Mouse (Mus musculus) neural tube, embryonic 13.5 days (tissue): ENCODE data around the gene Kcng3. TPM values are rescaled to one million over a fixed set of nuclear protein-coding genes. Genes with fewer than 3 reads are reported as not detected.

Experiments used
- ATAC-seq: fragments of 200-750 bp; cut with Nextera tagmentation; 2 replicates; pipeline ENCODE4 v1.8.0; 2017; ENCODE audit warnings: low read depth, mild to moderate bottlenecking, moderate TSS enrichment, moderate library complexity
- H3K27ac ChIP-seq: fragments of 300-500 bp; sonication (generic); replicated peaks from 2 replicates; pipeline ENCODE4 v1.5.1; 2015; ENCODE audit warnings: moderate library complexity, mild to moderate bottlenecking, inconsistent platforms
- H3K27me3 ChIP-seq: fragments of 300-500 bp; sonication (generic); 2 replicates; pipeline ENCODE4 v1.6.1; 2015; ENCODE audit warnings: mild to moderate bottlenecking, inconsistent platforms
- H3K36me3 ChIP-seq: fragments of 300-500 bp; sonication (generic); 2 replicates; pipeline ENCODE4 v1.6.1; 2015; ENCODE audit warnings: mild to moderate bottlenecking, inconsistent platforms
- H3K4me1 ChIP-seq: fragments of 300-500 bp; sonication (generic); replicated peaks from 2 replicates; pipeline ENCODE4 v1.6.1; 2015; ENCODE audit warnings: inconsistent platforms
- H3K4me2 ChIP-seq: fragments of 300-500 bp; sonication (generic); 2 replicates; pipeline ENCODE4 v1.6.1; 2015; ENCODE audit warnings: inconsistent platforms, mild to moderate bottlenecking, moderate library complexity
- H3K4me3 ChIP-seq: fragments of 300-500 bp; sonication (generic); 2 replicates; pipeline ENCODE4 v1.5.1; 2015; ENCODE audit warnings: mild to moderate bottlenecking, inconsistent platforms
- H3K9ac ChIP-seq: fragments of 300-500 bp; sonication (generic); 2 replicates; pipeline ENCODE4 v1.6.1; 2015; ENCODE audit warnings: moderate library complexity, mild to moderate bottlenecking, inconsistent platforms
- H3K9me3 ChIP-seq: fragments of 300-500 bp; sonication (generic); 2 replicates; pipeline ENCODE4 v1.6.1; 2016; ENCODE audit warnings: inconsistent platforms
- WGBS: fragments of 180-500 bp; shearing (Covaris S2); methylation state at CpG from one replicate; pipeline ENCODE4 v1.1.7; 2015; 5-methylcytosine and 5-hydroxymethylcytosine counted together
- polyA plus RNA-seq: library from polyadenylated mRNA; unstranded; fragments of >200 nt; fragmentation: Nextera tagmentation; extraction: Ambion mirVana; gene quantifications from 2 replicates; pipeline ENCODE4 v1.2.1, GENCODE M21; 2015

The Kcng3 gene
- polyA plus RNA-seq, 1 experiment from 2014 or later, result not detected

GRCm38 (mm10) chr17:83609532-83609931 is 22.2 kb downstream of the Kcng3 start:
- Histone ChIP-seq H3K27ac (no peak overlapping the region), H3K27me3 (no peaks in the 10 kb centered on the region), H3K4me3 (no peak overlapping the region), H3K36me3 (no peaks in the 10 kb centered on the region), H3K4me1 (0 out of 2 replicates have a peak, but pooled peaks cover 4% of the 10 kb centered on the region), H3K4me2 (no peak overlapping the region), H3K9me3 (0 out of 2 replicates have a peak, but pooled peaks cover 4% of the 10 kb centered on the region), H3K9ac (no peak overlapping the region)
- 77% methylated on average over 4 of the region's 4 CpGs for WGBS
- ATAC-seq, result no peak; the same call in 1 of the 2 replicates

GRCm38 (mm10) chr17:83600976-83601375 is 30.7 kb downstream of the Kcng3 start:
- H3K27me3 ChIP-seq, result no peaks in the 10 kb centered on the region
- H3K9me3 ChIP-seq, result 0 out of 2 replicates have a peak, but pooled peaks cover 4% of the 10 kb centered on the region
- H3K9ac ChIP-seq, result no peak overlapping the region
- no peaks in the 10 kb centered on the region for H3K4me1 ChIP-seq
- H3K4me3 ChIP-seq, result no peak overlapping the region
- H3K4me2 ChIP-seq, result no peak overlapping the region
- no peaks in the 10 kb centered on the region for H3K36me3 ChIP-seq
- no peak for ATAC-seq
- H3K27ac ChIP-seq, result no peak overlapping the region
- 93% methylated on average over 12 of the region's 12 CpGs for WGBS

GRCm38 (mm10) chr17:83595966-83596365 is 35.7 kb downstream of the Kcng3 start:
- Histone ChIP-seq H3K27me3 (no peaks in the 10 kb centered on the region), H3K4me1 (no peaks in the 10 kb centered on the region), H3K9ac (no peak overlapping the region), H3K27ac (no peak overlapping the region), H3K9me3 (no peaks in the 10 kb centered on the region), H3K36me3 (no peaks in the 10 kb centered on the region), H3K4me3 (no peak overlapping the region), H3K4me2 (no peak overlapping the region)
- ATAC-seq, result no peak
- 88% methylated on average over 7 of the region's 7 CpGs for WGBS

DNA sequence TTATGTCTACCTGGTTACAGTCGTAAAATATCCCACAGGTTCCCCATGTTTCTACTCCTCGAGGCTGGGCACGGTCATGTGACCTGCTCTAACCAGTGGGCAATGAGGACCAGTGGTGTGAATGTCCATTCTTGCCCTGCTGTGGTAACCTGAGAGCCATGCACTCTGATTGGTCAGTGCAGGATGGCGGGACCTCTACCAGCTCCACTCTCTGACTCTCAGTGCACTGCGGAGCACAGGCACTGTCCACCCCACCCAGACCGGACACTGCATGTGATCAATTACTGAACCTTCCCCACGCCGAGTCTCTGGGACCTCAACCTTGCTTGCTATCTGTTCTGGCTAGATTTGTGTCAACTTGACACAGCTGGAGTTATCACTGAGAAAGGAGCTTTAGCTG is 37.2 kb downstream of the Kcng3 start:
- no peaks in the 10 kb centered on the region for H3K36me3 ChIP-seq
- no peaks in the 10 kb centered on the region for H3K27me3 ChIP-seq
- 87% methylated on average over 8 of the region's 8 CpGs for WGBS

DNA sequence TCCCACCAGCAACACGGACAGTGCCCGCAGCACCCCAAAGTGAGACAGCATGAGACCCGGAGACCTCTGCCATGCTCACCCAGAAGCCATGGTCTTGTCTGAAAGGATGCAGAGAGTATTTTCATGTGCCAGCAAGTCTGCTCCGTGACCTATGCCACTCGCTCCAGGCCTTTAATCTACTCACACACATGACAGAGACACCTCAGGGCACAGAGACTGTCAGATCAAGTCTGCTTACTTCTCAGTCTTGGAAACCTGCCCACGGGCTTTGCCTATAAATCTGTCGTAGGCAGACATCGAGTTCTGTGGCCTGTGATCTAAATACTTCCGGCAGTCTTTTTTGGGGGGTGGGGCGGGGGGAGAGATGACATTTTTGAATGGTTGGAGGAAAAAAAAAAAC is 38.3 kb downstream of the Kcng3 start:
- no peaks in the 10 kb centered on the region for H3K36me3 ChIP-seq
- H3K9ac ChIP-seq, result no peak overlapping the region
- H3K4me2 ChIP-seq, result no peak overlapping the region
- no peak overlapping the region for H3K27ac ChIP-seq
- H3K9me3 ChIP-seq, result no peaks in the 10 kb centered on the region
- WGBS, result 69% methylated on average over 10 of the region's 10 CpGs
- H3K4me1 ChIP-seq, result no peaks in the 10 kb centered on the region
- no peak overlapping the region for H3K4me3 ChIP-seq
- H3K27me3 ChIP-seq, result no peaks in the 10 kb centered on the region
- no peak for ATAC-seq

More for the DNA sequence above, 37.2 kb downstream of the Kcng3 start:
- no peak overlapping the region for H3K4me3 ChIP-seq
- ATAC-seq, result no peak
- H3K4me1 ChIP-seq, result no peaks in the 10 kb centered on the region
- no peak overlapping the region for H3K4me2 ChIP-seq
- no peak overlapping the region for H3K27ac ChIP-seq
- H3K9me3 ChIP-seq, result no peaks in the 10 kb centered on the region
- H3K9ac ChIP-seq, result no peak overlapping the region

DNA sequence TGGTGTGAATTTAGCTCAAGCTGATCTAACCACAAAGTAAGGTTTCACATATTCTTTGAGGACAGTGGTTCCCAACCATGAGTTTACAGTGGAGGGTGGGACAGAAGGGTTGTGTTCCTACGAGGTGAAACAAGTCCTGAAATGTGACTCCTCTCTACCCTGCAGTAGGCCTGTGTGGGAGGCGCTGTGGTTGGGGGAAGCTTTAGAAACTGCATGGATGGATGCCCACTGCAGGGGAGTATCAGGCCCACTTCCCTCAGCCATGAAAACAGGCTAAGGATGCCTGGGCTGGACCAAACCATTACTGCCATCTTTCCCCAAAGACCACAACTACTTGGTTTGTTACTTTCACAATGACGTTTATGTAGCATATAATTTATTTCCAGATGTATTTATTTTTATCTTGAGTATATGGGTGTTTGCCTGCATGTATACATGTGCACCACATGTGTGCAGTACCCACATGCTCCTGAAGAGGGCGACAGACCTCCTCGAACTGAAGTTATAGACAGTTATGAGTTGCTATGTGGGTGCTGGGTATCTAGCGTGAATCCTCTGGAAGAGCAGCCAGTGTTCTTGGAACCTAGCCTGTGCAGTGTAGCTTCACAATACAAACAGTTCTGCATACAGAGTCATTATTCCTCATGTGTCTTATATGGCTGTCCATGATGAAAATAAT is 42.9 kb downstream of the Kcng3 start:
- no peak for ATAC-seq
- H3K4me1 ChIP-seq, result no peaks in the 10 kb centered on the region

DNA sequence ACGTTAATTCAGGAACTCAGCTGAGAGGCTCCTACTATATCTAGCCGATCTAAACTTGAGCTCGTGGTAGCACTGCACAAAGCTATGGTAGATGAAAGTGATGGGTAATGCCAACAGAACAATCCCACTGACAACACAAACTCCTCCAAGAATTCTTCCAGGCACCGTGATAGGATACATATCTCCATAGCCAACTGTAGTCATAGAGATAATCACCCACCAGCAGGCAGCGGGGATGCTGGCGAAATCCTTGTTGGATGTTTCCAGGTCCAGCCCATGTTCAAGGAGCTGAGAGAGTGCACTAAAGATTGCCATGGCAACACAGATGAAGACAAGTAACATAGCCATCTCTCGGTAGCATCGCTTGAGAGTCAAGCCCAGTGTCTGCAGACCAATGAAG is 44.0 kb downstream of the Kcng3 start:
- Histone ChIP-seq H3K36me3 (no peaks in the 10 kb centered on the region), H3K27me3 (no peaks in the 10 kb centered on the region), H3K4me1 (no peaks in the 10 kb centered on the region), H3K4me2 (no peak overlapping the region), H3K27ac (no peak overlapping the region), H3K4me3 (no peak overlapping the region), H3K9me3 (no peaks in the 10 kb centered on the region), H3K9ac (no peak overlapping the region)
- WGBS, result 91% methylated on average over 8 of the region's 8 CpGs
- no peak for ATAC-seq

More for the DNA sequence above, 42.9 kb downstream of the Kcng3 start:
- 82% methylated on average over 6 of the region's 6 CpGs for WGBS
- no peaks in the 10 kb centered on the region for H3K36me3 ChIP-seq
- H3K27me3 ChIP-seq, result no peaks in the 10 kb centered on the region
- no peak overlapping the region for H3K4me3 ChIP-seq
- H3K9me3 ChIP-seq, result no peaks in the 10 kb centered on the region
- no peak overlapping the region for H3K9ac ChIP-seq
- no peak overlapping the region for H3K4me2 ChIP-seq
- H3K27ac ChIP-seq, result no peak overlapping the region

- no peak for ATAC-seq
- WGBS, result 88% methylated on average over 2 of the region's 2 CpGs
- Histone ChIP-seq H3K27ac (no peak overlapping the region), H3K27me3 (no peaks in the 10 kb centered on the region), H3K9me3 (no peaks in the 10 kb centered on the region), H3K4me2 (no peak overlapping the region), H3K4me3 (no peak overlapping the region), H3K9ac (no peak overlapping the region), H3K4me1 (no peaks in the 10 kb centered on the region), H3K36me3 (no peaks in the 10 kb centered on the region)
Observed at GRCm38 (mm10) chr17:83582585-83582984, 49.1 kb downstream of the Kcng3 start.

GRCm38 (mm10) chr17:83580734-83581133 is 51.0 kb downstream of the Kcng3 start:
- ATAC-seq, result no peak

GRCm38 (mm10) chr17:83576810-83577371 is 54.8 kb downstream of the Kcng3 start:
- H3K4me1 ChIP-seq, result 0 out of 2 replicates have a peak, but pooled peaks cover 4% of the 10 kb centered on the region
- no peak overlapping the region for H3K4me2 ChIP-seq
- WGBS, result 96% methylated on average over 11 of the region's 11 CpGs

More at GRCm38 (mm10) chr17:83580734-83581133, 51.0 kb downstream of the Kcng3 start:
- Histone ChIP-seq H3K4me3 (no peak overlapping the region), H3K4me1 (no peaks in the 10 kb centered on the region), H3K27ac (no peak overlapping the region), H3K4me2 (no peak overlapping the region), H3K9ac (no peak overlapping the region), H3K9me3 (no peaks in the 10 kb centered on the region), H3K36me3 (no peaks in the 10 kb centered on the region), H3K27me3 (no peaks in the 10 kb centered on the region)
- 93% methylated on average over 5 of the region's 5 CpGs for WGBS

GRCm38 (mm10) chr17:83574615-83575014 is 57.1 kb downstream of the Kcng3 start:
- WGBS, result 93% methylated on average over 8 of the region's 8 CpGs
- no peak overlapping the region for H3K4me2 ChIP-seq
- ATAC-seq, result no peak

More at GRCm38 (mm10) chr17:83576810-83577371, 54.8 kb downstream of the Kcng3 start:
- no peak for ATAC-seq
- Histone ChIP-seq H3K9me3 (no peaks in the 10 kb centered on the region), H3K9ac (no peak overlapping the region), H3K27ac (no peak overlapping the region), H3K27me3 (no peaks in the 10 kb centered on the region), H3K4me3 (no peak overlapping the region), H3K36me3 (no peaks in the 10 kb centered on the region)

DNA sequence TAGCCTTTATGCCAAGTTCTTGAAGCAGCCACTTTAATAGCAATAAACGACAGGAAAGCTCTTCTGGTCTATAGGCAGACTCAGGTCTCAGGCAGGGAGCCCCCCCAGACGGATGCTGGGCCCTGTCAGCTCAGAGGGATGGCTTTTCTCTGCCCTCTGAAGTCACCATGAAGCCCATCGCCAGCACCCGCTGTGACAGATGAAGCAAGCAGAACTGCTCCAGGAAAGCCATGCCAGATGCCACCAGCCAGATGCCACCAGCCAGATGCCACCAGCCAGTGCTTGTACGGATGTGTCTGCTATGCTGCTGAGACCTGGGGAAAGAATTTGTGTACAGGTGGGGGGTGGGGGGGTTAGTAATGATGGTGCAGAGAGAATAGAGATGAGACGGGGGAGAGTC is 58.6 kb downstream of the Kcng3 start:
- H3K4me1 ChIP-seq, result 0 out of 2 replicates have a peak, but pooled peaks cover 4% of the 10 kb centered on the region
- H3K36me3 ChIP-seq, result no peaks in the 10 kb centered on the region
- WGBS, result 55% methylated on average over 6 of the region's 6 CpGs
- no peaks in the 10 kb centered on the region for H3K9me3 ChIP-seq
- H3K27ac ChIP-seq, result no peak overlapping the region
- H3K4me3 ChIP-seq, result no peak overlapping the region
- no peak overlapping the region for H3K9ac ChIP-seq
- no peaks in the 10 kb centered on the region for H3K27me3 ChIP-seq
- no peak overlapping the region for H3K4me2 ChIP-seq
- ATAC-seq, result no peak

More at GRCm38 (mm10) chr17:83574615-83575014, 57.1 kb downstream of the Kcng3 start:
- Histone ChIP-seq H3K27ac (no peak overlapping the region), H3K4me1 (0 out of 2 replicates have a peak, but pooled peaks cover 4% of the 10 kb centered on the region), H3K4me3 (no peak overlapping the region), H3K9ac (no peak overlapping the region), H3K9me3 (no peaks in the 10 kb centered on the region), H3K36me3 (no peaks in the 10 kb centered on the region), H3K27me3 (no peaks in the 10 kb centered on the region)
